Mouse (Mus musculus): ENCODE measurements at regions not wholly inside any gene's neighbourhood (a gene's known extent, or its start where the extent isn't known, plus 50 kb on each side); places are given as distances from the start of the nearest gene placed in this dataset.
A peak's percentile ranks its signal among the peaks of the same experiment; 100 is the strongest.

- no peak for TF ChIP-seq CTCF (IDR thresholded peaks at IDR 0.05)
- no peak overlapping the region for H3K4me3 ChIP-seq
- intact Hi-C loops (cut with DNase I): no loop called here
- DNase-seq: no peak
- no peak overlapping the region for H3K27ac ChIP-seq
Observed at GRCm38 (mm10) chr3:42040959-42041358, 298.5 kb downstream of the D3Ertd751e start.

GRCm38 (mm10) chr3:42057286-42057868, 315.0 kb downstream of the D3Ertd751e start:
- no peak for TF ChIP-seq CTCF (IDR thresholded peaks at IDR 0.05)
- intact Hi-C loops (cut with DNase I): no loop called here
- Histone ChIP-seq H3K27ac (no peak overlapping the region), H3K4me3 (no peak overlapping the region)
- no peak for DNase-seq

- no peak overlapping the region for H3K4me3 ChIP-seq
- TF ChIP-seq CTCF (IDR thresholded peaks at IDR 0.05): no peak
- H3K27ac ChIP-seq: no peak overlapping the region
- no peak for DNase-seq
- intact Hi-C loops (cut with DNase I): no loop called here
Observed at GRCm38 (mm10) chr3:42065093-42065935, 322.9 kb downstream of the D3Ertd751e start.

- no peak overlapping the region for H3K4me3 ChIP-seq
- H3K27ac ChIP-seq: no peak overlapping the region
- TF ChIP-seq CTCF (IDR thresholded peaks at IDR 0.05): no peak
- DNase-seq: no peak
- intact Hi-C loops (cut with DNase I): no loop called here
Observed at GRCm38 (mm10) chr3:42065962-42066361, 323.6 kb downstream of the D3Ertd751e start.

- no peak overlapping the region for H3K27ac ChIP-seq
- intact Hi-C loops (cut with DNase I): no loop called here
- no peak for TF ChIP-seq CTCF (IDR thresholded peaks at IDR 0.05)
- H3K4me3 ChIP-seq: no peak overlapping the region
- no peak for DNase-seq
Observed at GRCm38 (mm10) chr3:42067036-42067435, 324.6 kb downstream of the D3Ertd751e start.

GRCm38 (mm10) chr3:42074532-42075287, 332.3 kb downstream of the D3Ertd751e start:
- Histone ChIP-seq H3K27ac (no peak overlapping the region), H3K4me3 (peak overlapping the region; percentile 38)
- intact Hi-C loops (cut with DNase I): no loop called here
- peak; percentile 63 for TF ChIP-seq CTCF (IDR thresholded peaks at IDR 0.05)
- no peak for DNase-seq

- TF ChIP-seq CTCF (IDR thresholded peaks at IDR 0.05): peak; percentile 54
- no peak for DNase-seq
- Histone ChIP-seq H3K4me3 (peak overlapping the region; percentile 45), H3K27ac (no peak overlapping the region)
- intact Hi-C loops (cut with DNase I): no loop called here
Observed at GRCm38 (mm10) chr3:42110976-42111847, 368.8 kb downstream of the D3Ertd751e start.

GRCm38 (mm10) chr3:42129821-42130560, 387.6 kb downstream of the D3Ertd751e start:
- H3K27ac ChIP-seq: no peak overlapping the region
- intact Hi-C loops (cut with DNase I): no loop called here
- no peak for TF ChIP-seq CTCF (IDR thresholded peaks at IDR 0.05)
- H3K4me3 ChIP-seq: no peak overlapping the region
- no peak for DNase-seq

- no peak for TF ChIP-seq CTCF (IDR thresholded peaks at IDR 0.05)
- no peak overlapping the region for H3K4me3 ChIP-seq
- no peak for DNase-seq
- H3K27ac ChIP-seq: no peak overlapping the region
- intact Hi-C loops (cut with DNase I): no loop called here
Observed at GRCm38 (mm10) chr3:42132322-42132721, 389.9 kb downstream of the D3Ertd751e start.

- TF ChIP-seq CTCF (IDR thresholded peaks at IDR 0.05): no peak
- Histone ChIP-seq H3K4me3 (no peak overlapping the region), H3K27ac (no peak overlapping the region)
- no peak for DNase-seq
- intact Hi-C loops (cut with DNase I): no loop called here
Observed at GRCm38 (mm10) chr3:42153372-42153771, 411.0 kb downstream of the D3Ertd751e start.

GRCm38 (mm10) chr3:42154909-42155308, 412.5 kb downstream of the D3Ertd751e start:
- no peak for DNase-seq
- intact Hi-C loops (cut with DNase I): no loop called here
- TF ChIP-seq CTCF (IDR thresholded peaks at IDR 0.05): no peak
- Histone ChIP-seq H3K4me3 (no peak overlapping the region), H3K27ac (no peak overlapping the region)

- intact Hi-C loops (cut with DNase I): no loop called here
- no peak for DNase-seq
- no peak overlapping the region for H3K4me3 ChIP-seq
- no peak overlapping the region for H3K27ac ChIP-seq
- no peak for TF ChIP-seq CTCF (IDR thresholded peaks at IDR 0.05)
Observed at GRCm38 (mm10) chr3:42163666-42164065, 421.3 kb downstream of the D3Ertd751e start.

Data from gastrocnemius, adult 2 months (tissue).